Mouse (Mus musculus) embryonic facial prominence, embryonic 15.5 days (tissue): ENCODE data around the gene Osgin1. TPM values are rescaled to one million over a fixed set of nuclear protein-coding genes. Genes with fewer than 3 reads are reported as not detected.

Source experiments
- ATAC-seq: fragments of 200-750 bp; cut with Nextera tagmentation; 2 replicates; pipeline ENCODE4 v1.8.0; 2017; ENCODE audit warnings: low read depth, moderate TSS enrichment; ENCODE audit not compliant: insufficient number of reproducible peaks, low FRiP score, low TSS enrichment
- H3K27ac ChIP-seq: fragments of 300-500 bp; sonication (generic); replicated peaks from 2 replicates; pipeline ENCODE4 v1.5.1; 2015; ENCODE audit warnings: mild to moderate bottlenecking, inconsistent platforms
- H3K27me3 ChIP-seq: fragments of 300-500 bp; sonication (generic); 2 replicates; pipeline ENCODE4 v1.6.1; 2015; ENCODE audit warnings: inconsistent platforms
- H3K36me3 ChIP-seq: fragments of 300-500 bp; sonication (generic); 2 replicates; pipeline ENCODE4 v1.6.1; 2015; ENCODE audit warnings: mild to moderate bottlenecking, inconsistent platforms
- H3K4me1 ChIP-seq: fragments of 300-500 bp; sonication (generic); 2 replicates; pipeline ENCODE4 v1.6.1; 2015; ENCODE audit warnings: inconsistent platforms
- H3K4me2 ChIP-seq: fragments of 300-500 bp; sonication (generic); replicated peaks from 2 replicates; pipeline ENCODE4 v1.6.1; 2015; ENCODE audit warnings: mild to moderate bottlenecking, inconsistent platforms
- H3K4me3 ChIP-seq: fragments of 300-500 bp; sonication (generic); replicated peaks from 2 replicates; pipeline ENCODE4 v1.5.1; 2015; ENCODE audit warnings: mild to moderate bottlenecking, inconsistent platforms
- H3K9ac ChIP-seq: fragments of 300-500 bp; sonication (generic); 2 replicates; pipeline ENCODE4 v1.6.1; 2015; ENCODE audit warnings: inconsistent platforms
- H3K9me3 ChIP-seq: fragments of 300-500 bp; sonication (generic); replicated peaks from 2 replicates; pipeline ENCODE4 v1.6.1; 2016; ENCODE audit warnings: inconsistent platforms
- WGBS: fragments of 180-500 bp; shearing (Covaris S2); methylation state at CpG from one replicate; pipeline ENCODE4 v1.1.7; 2015; 5-methylcytosine and 5-hydroxymethylcytosine counted together
- polyA plus RNA-seq: library from polyadenylated mRNA; unstranded; fragments of >200 nt; fragmentation: Nextera tagmentation; extraction: Ambion mirVana; gene quantifications from 2 replicates; pipeline ENCODE4 v1.2.1, GENCODE M21; 2015

Osgin1 gene
- polyA plus RNA-seq, 1 experiment from 2014 or later, result 3.0 TPM

GRCm38 (mm10) chr8:119435527-119435926, 1.6 kb downstream of the Osgin1 start:
- Histone ChIP-seq H3K9ac (no peak overlapping the region), H3K4me2 (no peak overlapping the region), H3K4me1 (peaks cover 20% of the 10 kb centered on the region), H3K36me3 (no peaks in the 10 kb centered on the region), H3K27me3 (no peaks in the 10 kb centered on the region), H3K4me3 (no peak overlapping the region), H3K27ac (no peak overlapping the region), H3K9me3 (no peaks in the 10 kb centered on the region)
- ATAC-seq, result no peak
- WGBS, result 84% methylated on average over 7 of the region's 7 CpGs

DNA sequence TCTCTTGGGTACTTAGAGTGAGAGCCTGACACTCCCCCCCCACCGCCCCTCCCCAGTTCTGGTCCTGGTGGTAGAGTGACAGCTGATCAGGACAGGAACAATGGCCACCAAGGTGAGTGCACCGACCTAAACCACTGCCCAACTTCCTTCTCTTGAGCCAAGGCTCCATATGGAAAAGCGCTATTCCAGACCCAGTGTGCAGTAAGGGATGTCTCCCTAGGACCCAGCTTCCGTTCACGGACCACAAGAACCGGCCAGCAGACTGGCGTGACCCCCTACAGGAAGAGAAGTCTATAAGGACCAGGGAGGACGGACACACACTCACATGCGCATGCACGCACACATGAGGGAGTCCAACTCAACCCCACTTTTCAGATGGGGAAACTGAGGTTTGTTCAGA, 2.4 kb downstream of the Osgin1 start:
- Histone ChIP-seq H3K27ac (no peak overlapping the region), H3K36me3 (no peaks in the 10 kb centered on the region), H3K9ac (no peak overlapping the region), H3K9me3 (no peaks in the 10 kb centered on the region), H3K4me1 (peaks cover 28% of the 10 kb centered on the region), H3K27me3 (no peaks in the 10 kb centered on the region), H3K4me2 (no peak overlapping the region), H3K4me3 (no peak overlapping the region)
- no peak for ATAC-seq
- 90% methylated on average over 10 of the region's 10 CpGs for WGBS

DNA sequence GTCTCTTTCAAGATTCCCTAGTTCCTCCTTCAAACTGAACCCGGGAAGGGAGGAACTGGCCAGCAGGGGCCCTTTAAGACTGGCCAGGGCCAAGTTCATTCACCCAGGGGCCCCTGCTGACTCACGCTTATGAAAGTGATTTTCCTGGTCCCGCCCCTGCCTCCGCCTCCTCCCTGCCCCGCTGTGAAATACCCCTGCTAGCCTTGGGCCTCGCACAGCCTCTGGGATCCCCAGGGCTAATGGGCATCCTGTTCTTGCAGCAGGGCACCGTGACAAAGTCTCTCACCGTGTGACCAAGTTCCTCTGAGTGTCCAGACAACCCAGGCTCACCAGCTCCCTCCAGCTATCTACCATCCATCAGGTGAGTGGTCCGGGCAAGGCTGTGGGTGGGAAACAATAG, 3.0 kb downstream of the Osgin1 start:
- Histone ChIP-seq H3K4me1 (peaks cover 29% of the 10 kb centered on the region), H3K4me3 (0 out of 2 replicates have a peak overlapping the region, but pooled peaks have one; percentile 11), H3K9ac (no peak overlapping the region), H3K36me3 (no peaks in the 10 kb centered on the region), H3K4me2 (peak overlapping the region; percentile 21; the same call in 1 of the 2 replicates), H3K27ac (peak overlapping the region; percentile 22; the same call in 1 of the 2 replicates), H3K27me3 (no peaks in the 10 kb centered on the region), H3K9me3 (no peaks in the 10 kb centered on the region)
- WGBS, result 15% methylated on average over 9 of the region's 9 CpGs
- no peak for ATAC-seq

- H3K36me3 ChIP-seq, result no peaks in the 10 kb centered on the region
- H3K27me3 ChIP-seq, result no peaks in the 10 kb centered on the region
- H3K4me3 ChIP-seq, result 0 out of 2 replicates have a peak overlapping the region, but pooled peaks have one; percentile 11
- peaks cover 29% of the 10 kb centered on the region for H3K4me1 ChIP-seq
- H3K27ac ChIP-seq, result peak overlapping the region; percentile 22; the same call in 1 of the 2 replicates
- WGBS, result 63% methylated on average over 11 of the region's 11 CpGs
- peak overlapping the region; percentile 21; the same call in 1 of the 2 replicates for H3K4me2 ChIP-seq
- H3K9me3 ChIP-seq, result no peaks in the 10 kb centered on the region
- ATAC-seq, result no peak
- H3K9ac ChIP-seq, result no peak overlapping the region
Observed at GRCm38 (mm10) chr8:119437506-119437905, 3.6 kb downstream of the Osgin1 start.

- no peak overlapping the region for H3K27ac ChIP-seq
- WGBS, result 78% methylated on average over 6 of the region's 6 CpGs
- H3K4me1 ChIP-seq, result peaks cover 29% of the 10 kb centered on the region
- H3K4me3 ChIP-seq, result no peak overlapping the region
- H3K36me3 ChIP-seq, result no peaks in the 10 kb centered on the region
- no peak for ATAC-seq
- H3K4me2 ChIP-seq, result no peak overlapping the region
- no peak overlapping the region for H3K9ac ChIP-seq
- H3K9me3 ChIP-seq, result no peaks in the 10 kb centered on the region
- H3K27me3 ChIP-seq, result no peaks in the 10 kb centered on the region
Observed at GRCm38 (mm10) chr8:119438876-119439275, 5.0 kb downstream of the Osgin1 start.

DNA sequence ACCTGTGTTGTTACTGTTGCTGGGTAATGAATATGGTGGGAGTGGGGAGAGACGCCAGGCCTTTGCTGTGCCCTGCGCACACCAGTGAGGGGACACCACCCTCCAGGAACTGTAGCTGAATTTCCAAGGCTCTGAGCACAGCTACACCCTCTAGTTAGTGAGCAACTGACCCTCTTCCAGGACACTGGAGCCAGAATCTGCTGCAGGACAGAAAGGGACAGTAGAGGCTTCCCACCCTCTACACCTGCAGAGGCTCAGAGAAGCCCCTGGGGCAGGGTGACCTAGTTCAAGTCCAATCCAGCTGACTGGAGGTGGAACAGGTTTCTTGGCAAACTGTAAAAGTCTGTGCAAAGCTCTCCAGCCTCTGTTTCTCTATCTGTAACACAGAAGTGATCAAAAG, 5.5 kb downstream of the Osgin1 start:
- ATAC-seq, result no peak
- Histone ChIP-seq H3K36me3 (no peaks in the 10 kb centered on the region), H3K4me2 (no peak overlapping the region), H3K4me1 (peaks cover 29% of the 10 kb centered on the region), H3K9me3 (no peaks in the 10 kb centered on the region), H3K9ac (no peak overlapping the region), H3K4me3 (no peak overlapping the region), H3K27me3 (no peaks in the 10 kb centered on the region), H3K27ac (peak overlapping the region; percentile 55)
- WGBS, result 85% methylated on average over 2 of the region's 2 CpGs

DNA sequence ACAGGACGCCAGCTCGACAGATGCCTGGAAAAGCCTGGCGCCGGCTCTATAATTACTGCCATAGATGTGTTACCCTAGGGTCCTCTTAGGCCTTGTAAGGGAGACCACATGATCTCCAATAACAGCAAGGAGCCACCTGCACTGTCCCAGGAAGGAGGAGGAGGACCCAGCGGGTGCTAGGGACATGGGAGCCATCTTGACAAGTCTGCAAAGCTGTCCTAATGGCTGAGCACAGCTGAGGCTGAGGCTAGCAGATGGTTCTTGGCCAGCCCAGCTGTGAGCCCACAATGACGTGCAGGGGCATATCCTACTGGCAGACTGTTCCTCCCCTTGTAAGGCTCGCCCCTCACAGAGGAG, 5.9 kb downstream of the Osgin1 start:
- Histone ChIP-seq H3K4me1 (peaks cover 29% of the 10 kb centered on the region), H3K4me2 (0 out of 2 replicates have a peak overlapping the region, but pooled peaks have one; percentile 25), H3K9ac (no peak overlapping the region), H3K9me3 (no peaks in the 10 kb centered on the region), H3K27ac (peak overlapping the region; percentile 55), H3K36me3 (no peaks in the 10 kb centered on the region), H3K27me3 (no peaks in the 10 kb centered on the region), H3K4me3 (no peak overlapping the region)
- ATAC-seq, result peak; percentile 39
- 41% methylated on average over 7 of the region's 7 CpGs for WGBS

GRCm38 (mm10) chr8:119440250-119440951, 6.5 kb downstream of the Osgin1 start:
- WGBS, result 13% methylated on average over 16 of the region's 16 CpGs
- H3K4me1 ChIP-seq, result peaks cover 29% of the 10 kb centered on the region
- H3K4me3 ChIP-seq, result no peak overlapping the region
- peak overlapping the region; percentile 55 for H3K27ac ChIP-seq
- peak; percentile 12; the same call in 1 of the 2 replicates for ATAC-seq
- H3K36me3 ChIP-seq, result no peaks in the 10 kb centered on the region
- peak overlapping the region; percentile 25; the same call in 1 of the 2 replicates for H3K4me2 ChIP-seq
- peaks cover 5% of the 10 kb centered on the region; the same call in 1 of the 2 replicates for H3K27me3 ChIP-seq
- H3K9me3 ChIP-seq, result no peaks in the 10 kb centered on the region
- no peak overlapping the region for H3K9ac ChIP-seq

GRCm38 (mm10) chr8:119440952-119441270, 7.0 kb downstream of the Osgin1 start:
- peak overlapping the region; percentile 55; the same call in 1 of the 2 replicates for H3K27ac ChIP-seq
- H3K4me1 ChIP-seq, result peaks cover 29% of the 10 kb centered on the region
- ATAC-seq, result 0 out of 2 replicates have a peak, but pooled peaks have one; percentile 8
- no peak overlapping the region for H3K4me3 ChIP-seq
- H3K36me3 ChIP-seq, result no peaks in the 10 kb centered on the region
- peaks cover 8% of the 10 kb centered on the region; the same call in 1 of the 2 replicates for H3K27me3 ChIP-seq
- no peaks in the 10 kb centered on the region for H3K9me3 ChIP-seq
- 40% methylated on average over 1 of the region's 1 CpGs for WGBS
- peak overlapping the region; percentile 25; the same call in 1 of the 2 replicates for H3K4me2 ChIP-seq
- H3K9ac ChIP-seq, result no peak overlapping the region

- no peaks in the 10 kb centered on the region for H3K9me3 ChIP-seq
- WGBS, result 60% methylated on average over 5 of the region's 5 CpGs
- no peak overlapping the region for H3K9ac ChIP-seq
- H3K36me3 ChIP-seq, result no peaks in the 10 kb centered on the region
- H3K4me2 ChIP-seq, result no peak overlapping the region
- no peak overlapping the region for H3K27ac ChIP-seq
- no peak for ATAC-seq
- H3K4me3 ChIP-seq, result no peak overlapping the region
- H3K27me3 ChIP-seq, result peaks cover 14% of the 10 kb centered on the region
- H3K4me1 ChIP-seq, result peaks cover 33% of the 10 kb centered on the region
Observed at GRCm38 (mm10) chr8:119442013-119442412, 8.1 kb downstream of the Osgin1 start.

GRCm38 (mm10) chr8:119442970-119443369, 9.0 kb downstream of the Osgin1 start:
- Histone ChIP-seq H3K4me1 (peaks cover 38% of the 10 kb centered on the region), H3K4me3 (no peak overlapping the region), H3K9ac (no peak overlapping the region), H3K27ac (no peak overlapping the region), H3K27me3 (peaks cover 23% of the 10 kb centered on the region), H3K36me3 (no peaks in the 10 kb centered on the region), H3K4me2 (no peak overlapping the region), H3K9me3 (no peaks in the 10 kb centered on the region)
- WGBS, result 96% methylated on average over 8 of the region's 8 CpGs
- ATAC-seq, result no peak
